ENCODE assay signal across 34 mouse cellular contexts in the genomic region with DNA sequence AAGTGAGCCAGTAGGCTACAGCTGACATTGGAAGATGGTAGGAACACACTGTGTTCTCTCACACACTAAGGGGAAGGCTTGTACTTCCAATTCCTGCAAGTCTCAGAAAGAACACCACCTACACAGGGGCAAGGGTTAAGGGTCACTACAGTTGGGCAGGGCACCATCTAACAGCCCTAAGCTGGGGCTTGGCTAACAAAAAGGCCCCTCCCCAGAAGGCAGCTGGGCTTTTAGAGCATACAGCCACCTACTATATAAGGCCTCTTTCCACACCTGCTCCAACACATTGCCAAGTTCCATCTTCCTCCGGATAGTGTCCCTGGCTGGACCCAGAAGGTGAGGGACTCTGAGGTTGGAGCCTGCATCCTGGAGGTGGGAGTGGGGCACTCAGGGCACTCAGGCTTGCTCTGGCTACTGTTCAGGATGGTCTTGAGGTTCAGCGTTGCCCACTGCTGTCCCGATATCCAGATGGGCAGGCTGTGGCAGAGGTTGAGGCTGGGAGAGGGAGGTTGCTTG. TPM values are rescaled to one million over a fixed set of nuclear protein-coding genes. Genes with fewer than 3 reads are reported as not detected.
A peak's percentile ranks its signal among the peaks of the same experiment; 100 is the strongest.
DNase-seq lines count a peak whose midpoint lies in the region; ATAC-seq and TF ChIP-seq lines count a peak whose summit lies in the region.
"Had no signal": no experiment of that assay in that cellular context is flagged by ENCODE, and none has a peak within 500 bp of the region (broad histone marks: within the 10 kb centered on the region; RNA-seq: fewer than 3 reads in every experiment).

A gene (plus strand): TSS at position 281 of the 516 bp plus-strand sequence.

- H3K27me3 ChIP-seq in stomach, postnatal 0 days (ENCODE audit: control insufficient read depth, insufficient read depth, low read length), result no peaks in the 10 kb centered on the region
- H3K27me3 ChIP-seq: midbrain, embryonic 13.5 days had no signal

- no peaks in the 10 kb centered on the region for H3K9me3 ChIP-seq in stomach, postnatal 0 days (ENCODE audit: control insufficient read depth, low read length)
- H3K9me3 ChIP-seq: embryonic facial prominence, embryonic 10.5 days; forebrain, embryonic 10.5 days; heart, embryonic 12.5 days; hindbrain, embryonic 10.5 days; megakaryocyte, embryonic 14.5 days; midbrain, embryonic 13.5 days had no signal

- DNase-seq in layer of hippocampus, adult 11-12 months (ENCODE audit: low spot score), result peak; percentile 41
- DNase-seq in layer of hippocampus, adult 9-10 months (ENCODE audit: low spot score), result no peak
- no peak for DNase-seq in gonadal fat pad, adult 2 months (ENCODE audit: low read depth)
- DNase-seq in layer of hippocampus, adult 9-11 months, result peak; percentile 31
- DNase-seq in stomach, postnatal 0 days (ENCODE audit: low spot score), result no peak
- DNase-seq in right cerebral cortex, postnatal 25 days, result no peak
- no peak for DNase-seq in left cerebral cortex, adult 2 months (ENCODE audit: extremely low spot score in 1 of 2, low spot score in 2 of 2)
- DNase-seq: cerebellum, adult 11-12 months; cerebellum, postnatal 10 days; forebrain, postnatal 0 days; gastrocnemius, adult 2 months; heart, postnatal 10 days; kidney, adult 18-20 months; lung, adult 18-20 months; lung, postnatal 14 days; spleen, adult 18-20 months; thymus, adult 18-20 months had no signal

- intact Hi-C loops in left cerebral cortex, adult 2 months (cut with DNase I), result no loop called here

- H3K4me2 ChIP-seq in stomach, postnatal 0 days (replicated peaks; ENCODE audit: low read depth), result peak within 1 kb of the TSS; percentile 21; the same call in 1 of the 2 replicates
- H3K4me2 ChIP-seq: heart, embryonic 12.5 days; midbrain, embryonic 13.5 days had no signal

- peak within 1 kb of the TSS; percentile 19; the same call in 1 of the 2 replicates for H3K4me3 ChIP-seq in stomach, postnatal 0 days (ENCODE audit: low read depth, low read length)
- H3K4me3 ChIP-seq in left cerebral cortex, adult 2 months, result no peak within 1 kb of the TSS
- H3K4me3 ChIP-seq: embryonic facial prominence, embryonic 10.5 days; forebrain, embryonic 10.5 days; gastrocnemius, adult 2 months; heart, embryonic 12.5 days; hindbrain, embryonic 10.5 days; megakaryocyte, embryonic 14.5 days; midbrain, embryonic 13.5 days had no signal

- TF ChIP-seq CTCF in stomach, postnatal 0 days (IDR thresholded peaks at IDR 0.05; ENCODE audit: low read depth), result no peak
- no peak for TF ChIP-seq CTCF in left cerebral cortex, adult 2 months (IDR thresholded peaks at IDR 0.05)

- H3K4me1 ChIP-seq in stomach, postnatal 0 days (replicated peaks; ENCODE audit: control insufficient read depth, insufficient read depth), result no peaks in the 10 kb centered on the region
- H3K4me1 ChIP-seq: embryonic facial prominence, embryonic 10.5 days; forebrain, embryonic 10.5 days; heart, embryonic 12.5 days; hindbrain, embryonic 10.5 days; megakaryocyte, embryonic 14.5 days; midbrain, embryonic 13.5 days had no signal

- H3K36me3 ChIP-seq in stomach, postnatal 0 days (ENCODE audit: control insufficient read depth, insufficient read depth, low read length), result no peaks in the 10 kb centered on the region
- H3K36me3 ChIP-seq: embryonic facial prominence, embryonic 10.5 days; forebrain, embryonic 10.5 days; heart, embryonic 12.5 days; hindbrain, embryonic 10.5 days; midbrain, embryonic 13.5 days had no signal

- 87% methylated on average over 3 of the region's 3 CpGs for WGBS in stomach, postnatal 0 days

- peak within 1 kb of the TSS; percentile 78; the same call in 1 of the 2 replicates for H3K27ac ChIP-seq in stomach, postnatal 0 days (replicated peaks)
- H3K27ac ChIP-seq in left cerebral cortex, adult 2 months, result no peak within 1 kb of the TSS
- H3K27ac ChIP-seq: embryonic facial prominence, embryonic 10.5 days; forebrain, embryonic 10.5 days; gastrocnemius, adult 2 months; hindbrain, embryonic 10.5 days; kidney, postnatal 0 days; midbrain, embryonic 13.5 days had no signal

- H3K9ac ChIP-seq in stomach, postnatal 0 days (ENCODE audit: low read length), result peak within 1 kb of the TSS; percentile 38; the same call in 1 of the 2 replicates
- H3K9ac ChIP-seq: forebrain, postnatal 0 days; heart, embryonic 12.5 days; midbrain, embryonic 13.5 days had no signal

- TF ChIP-seq EP300 in stomach, postnatal 0 days (optimal IDR thresholded peaks at IDR 0.05), result no peak

- no peak for ATAC-seq in stomach, postnatal 0 days (ENCODE audit: low FRiP score, low TSS enrichment)
- ATAC-seq: CD4-positive, CD25-positive, alpha-beta regulatory T cell, adult 4 months; forebrain, postnatal 0 days; hindbrain, embryonic 16.5 days; midbrain, embryonic 13.5 days had no signal

RNA-seq across cellular contexts. Expression of the gene that starts here (rescaled TPM):
- 1,979 and 3,212 TPM in 2 replicates for polyA plus RNA-seq in gonadal fat pad, adult 2 months (2012; rRNA removed)
- polyA plus RNA-seq in stomach, postnatal 0 days (2015; fragmentation: Nextera tagmentation; extraction: Ambion mirVana), result 1,014 and 1,152 TPM in 2 replicates
- not detected for total RNA-seq in left cerebral cortex, adult 2 months (2021)
- total RNA-seq: adrenal gland, postnatal 36 days; forebrain, postnatal 0 days; gastrocnemius, adult 2 months; granulocyte monocyte progenitor cell, adult 5-6 weeks; layer of hippocampus, adult 18-20 months; left cerebral cortex, postnatal 10 days; liver, adult 2 months; monocyte, adult 5-6 weeks; neutrophil, adult 5-6 weeks had no signal
- polyA plus RNA-seq: CD4-positive, CD25-positive, alpha-beta regulatory T cell, adult 4 months; embryonic facial prominence, embryonic 10.5 days; forebrain, embryonic 10.5 days; forebrain, postnatal 0 days; heart, embryonic 12.5 days; hindbrain, embryonic 10.5 days; hindbrain, embryonic 16.5 days; limb, embryonic 11.5 days; midbrain, embryonic 13.5 days had no signal

Comparison
In these comparisons a context has a peak if more than half of its experiments do, and no peak if none do; other contexts are left out.
1. DNase-seq: peak in layer of hippocampus, adult 11-12 months (single experiment) and layer of hippocampus, adult 9-11 months (single experiment); none in layer of hippocampus, adult 9-10 months (single experiment), gonadal fat pad, adult 2 months (single experiment), stomach, postnatal 0 days (single experiment), right cerebral cortex, postnatal 25 days (single experiment) and left cerebral cortex, adult 2 months (0 of 2).